32 mouse cellular contexts compared by ENCODE assay signal in genomic region chr12:37565882-37566596, GRCm38 (mm10).
A peak's percentile ranks its signal among the peaks of the same experiment; 100 is the strongest.
DNase-seq lines count a peak whose midpoint lies in the region; ATAC-seq and TF ChIP-seq lines count a peak whose summit lies in the region.
"Had no signal": no experiment of that assay in that cellular context is flagged by ENCODE, and none has a peak within 500 bp of the region (broad histone marks: within the 10 kb centered on the region; RNA-seq: fewer than 3 reads in every experiment).

No protein-coding gene starts in this region.

- no peak for TF ChIP-seq EP300 in liver, postnatal 0 days (IDR thresholded peaks at IDR 0.05; ENCODE audit: low read depth)

- H3K4me2 ChIP-seq in limb, embryonic 12.5 days, result no peak overlapping the region
- H3K4me2 ChIP-seq in embryonic facial prominence, embryonic 15.5 days (replicated peaks), result no peak overlapping the region
- H3K4me2 ChIP-seq in limb, embryonic 15.5 days, result no peak overlapping the region
- no peak overlapping the region for H3K4me2 ChIP-seq in liver, postnatal 0 days (ENCODE audit: low read depth, low read length)
- H3K4me2 ChIP-seq: forebrain, embryonic 13.5 days; heart, embryonic 13.5 days; hindbrain, embryonic 14.5 days had no signal

- TF ChIP-seq CTCF in liver, postnatal 0 days (IDR thresholded peaks at IDR 0.05; ENCODE audit: low read depth), result no peak

- no peaks in the 10 kb centered on the region for H3K27me3 ChIP-seq in limb, embryonic 12.5 days
- H3K27me3 ChIP-seq in limb, embryonic 10.5 days (ENCODE audit: low read depth, poor library complexity, severe bottlenecking), result no peaks in the 10 kb centered on the region
- H3K27me3 ChIP-seq in embryonic facial prominence, embryonic 15.5 days, result no peaks in the 10 kb centered on the region
- H3K27me3 ChIP-seq in limb, embryonic 15.5 days, result no peaks in the 10 kb centered on the region
- H3K27me3 ChIP-seq in liver, postnatal 0 days (ENCODE audit: insufficient read depth, low read length), result no peaks in the 10 kb centered on the region
- H3K27me3 ChIP-seq: CH12.LX; forebrain, embryonic 13.5 days; heart, embryonic 13.5 days; Patski had no signal

- H3K4me3 ChIP-seq in limb, embryonic 12.5 days (replicated peaks), result no peak overlapping the region
- H3K4me3 ChIP-seq in limb, embryonic 10.5 days, result no peak overlapping the region
- H3K4me3 ChIP-seq in embryonic facial prominence, embryonic 15.5 days (replicated peaks), result no peak overlapping the region
- H3K4me3 ChIP-seq in limb, embryonic 15.5 days, result no peak overlapping the region
- H3K4me3 ChIP-seq in liver, postnatal 0 days (ENCODE audit: low read depth, low read length), result no peak overlapping the region
- H3K4me3 ChIP-seq: forebrain, embryonic 10.5 days; forebrain, embryonic 13.5 days; heart, adult 2 months; heart, embryonic 10.5 days; heart, embryonic 13.5 days had no signal

- H3K4me1 ChIP-seq in limb, embryonic 12.5 days (replicated peaks), result 0 out of 2 replicates have a peak, but pooled peaks cover under 1% of the 10 kb centered on the region
- H3K4me1 ChIP-seq in limb, embryonic 10.5 days, result no peaks in the 10 kb centered on the region
- H3K4me1 ChIP-seq in embryonic facial prominence, embryonic 15.5 days, result no peaks in the 10 kb centered on the region
- H3K4me1 ChIP-seq in limb, embryonic 15.5 days, result no peaks in the 10 kb centered on the region
- no peaks in the 10 kb centered on the region for H3K4me1 ChIP-seq in liver, postnatal 0 days (ENCODE audit: insufficient read depth)
- H3K4me1 ChIP-seq: forebrain, embryonic 10.5 days; forebrain, embryonic 13.5 days; heart, embryonic 10.5 days; heart, embryonic 13.5 days had no signal

- H3K27ac ChIP-seq in limb, embryonic 12.5 days, result peak overlapping the region; percentile 45; the same call in 1 of the 2 replicates
- H3K27ac ChIP-seq in limb, embryonic 10.5 days, result no peak overlapping the region
- H3K27ac ChIP-seq in embryonic facial prominence, embryonic 15.5 days (replicated peaks), result no peak overlapping the region
- 0 out of 2 replicates have a peak overlapping the region, but pooled peaks have one; percentile 13 for H3K27ac ChIP-seq in limb, embryonic 15.5 days
- H3K27ac ChIP-seq in liver, postnatal 0 days (ENCODE audit: low read depth), result no peak overlapping the region
- H3K27ac ChIP-seq: forebrain, embryonic 10.5 days; forebrain, embryonic 13.5 days; heart, adult 2 months; heart, embryonic 10.5 days; heart, embryonic 13.5 days; hindbrain, embryonic 14.5 days; hindbrain, postnatal 0 days had no signal

- no peak overlapping the region for H3K9ac ChIP-seq in limb, embryonic 12.5 days (replicated peaks)
- H3K9ac ChIP-seq in embryonic facial prominence, embryonic 15.5 days, result no peak overlapping the region
- H3K9ac ChIP-seq in limb, embryonic 15.5 days, result no peak overlapping the region
- H3K9ac ChIP-seq in liver, postnatal 0 days (replicated peaks), result no peak overlapping the region
- H3K9ac ChIP-seq: forebrain, embryonic 13.5 days; heart, embryonic 13.5 days; hindbrain, embryonic 14.5 days had no signal

- DNase-seq in gastrocnemius, adult 18-20 months (ENCODE audit: low spot score), result peak; percentile 5
- DNase-seq in gastrocnemius, adult 8-10 months (ENCODE audit: low spot score in 2 of 2), result no peak
- no peak for DNase-seq in limb, embryonic 10.5 days (ENCODE audit: low spot score)
- no peak for DNase-seq in liver, postnatal 0 days
- DNase-seq: adrenal gland, adult 8-10 months; adrenal gland, postnatal 25 days; B cell, adult 2 months; cerebellum, adult 11-12 months; cerebellum, adult 8-10 months; cerebellum, postnatal 10 days; cerebellum, postnatal 36 days; embryo, embryonic 11 days; gastrocnemius, postnatal 10 days; heart, adult 2 months; heart, postnatal 14 days; heart, postnatal 4 days had no signal

- H3K9me3 ChIP-seq in limb, embryonic 12.5 days, result no peaks in the 10 kb centered on the region
- no peaks in the 10 kb centered on the region for H3K9me3 ChIP-seq in limb, embryonic 10.5 days (replicated peaks)
- H3K9me3 ChIP-seq in embryonic facial prominence, embryonic 15.5 days (replicated peaks), result no peaks in the 10 kb centered on the region
- H3K9me3 ChIP-seq in limb, embryonic 15.5 days, result no peaks in the 10 kb centered on the region
- no peaks in the 10 kb centered on the region; the same call in 1 of the 2 replicates for H3K9me3 ChIP-seq in liver, postnatal 0 days (ENCODE audit: low read length)
- H3K9me3 ChIP-seq: forebrain, embryonic 10.5 days; forebrain, embryonic 13.5 days; G1E; heart, embryonic 10.5 days; heart, embryonic 13.5 days had no signal

- H3K36me3 ChIP-seq in limb, embryonic 12.5 days, result no peaks in the 10 kb centered on the region
- H3K36me3 ChIP-seq in limb, embryonic 10.5 days, result no peaks in the 10 kb centered on the region
- no peaks in the 10 kb centered on the region for H3K36me3 ChIP-seq in embryonic facial prominence, embryonic 15.5 days
- H3K36me3 ChIP-seq in limb, embryonic 15.5 days, result no peaks in the 10 kb centered on the region
- no peaks in the 10 kb centered on the region for H3K36me3 ChIP-seq in liver, postnatal 0 days (replicated peaks; ENCODE audit: insufficient read depth, low read length)
- H3K36me3 ChIP-seq: forebrain, embryonic 10.5 days; G1E; heart, embryonic 10.5 days; heart, embryonic 13.5 days had no signal

- 70% methylated on average over 5 of the region's 5 CpGs for WGBS in limb, embryonic 12.5 days
- WGBS in limb, embryonic 10.5 days, result 91% methylated on average over 5 of the region's 5 CpGs
- 41% methylated on average over 5 of the region's 5 CpGs for WGBS in embryonic facial prominence, embryonic 15.5 days
- 64% methylated on average over 5 of the region's 5 CpGs for whole genome bisulfite sequencing in limb, embryonic 15.5 days
- 79% methylated on average over 5 of the region's 5 CpGs for WGBS in liver, postnatal 0 days (ENCODE audit: insufficient replicate concordance)

- ATAC-seq in limb, embryonic 12.5 days (ENCODE audit: insufficient number of reproducible peaks, insufficient read depth, low FRiP score, low TSS enrichment, low read depth), result no peak
- peak; percentile 60; the same call in 1 of the 2 replicates for ATAC-seq in embryonic facial prominence, embryonic 15.5 days (ENCODE audit: insufficient number of reproducible peaks, low FRiP score, low TSS enrichment, low read depth)
- no peak for ATAC-seq in limb, embryonic 15.5 days (ENCODE audit: insufficient number of reproducible peaks, low FRiP score, low TSS enrichment, low read depth)
- ATAC-seq in activated CD4-positive, CD25-positive, alpha-beta regulatory T cell, adult 4 months, result no peak
- no peak for ATAC-seq in liver, postnatal 0 days
- ATAC-seq: forebrain, embryonic 13.5 days; forebrain, embryonic 16.5 days; hindbrain, postnatal 0 days; inflammation-experienced regulatory T-cells, adult 6 months; intestine, embryonic 16.5 days; Patski had no signal

Comparison
In these comparisons a context has a peak if more than half of its experiments do, and no peak if none do; other contexts are left out.
1. H3K27ac ChIP-seq: peak in limb, embryonic 12.5 days (single experiment) and limb, embryonic 15.5 days (single experiment); none in limb, embryonic 10.5 days (single experiment), embryonic facial prominence, embryonic 15.5 days (single experiment) and liver, postnatal 0 days (single experiment).